Mouse (Mus musculus) brain, embryonic 14.5 days (tissue): ENCODE results near the gene Pou3f3.

ENCODE experiments used
- CTCF ChIP-seq: fragments of 200-500 bp; IDR thresholded peaks from 2 replicates; pipeline ENCODE4 v1.5.1; 2012; ENCODE audit warnings: inconsistent platforms, mild to moderate bottlenecking, moderate library complexity, borderline replicate concordance; ENCODE audit not compliant: insufficient read depth, insufficient read length; ENCODE audit errors: extremely low read depth
- POLR2A ChIP-seq: fragments of 200-500 bp; IDR thresholded peaks from 2 replicates; pipeline ENCODE4 v1.6.1; 2012; ENCODE audit warnings: mild to moderate bottlenecking, inconsistent platforms, borderline replicate concordance; ENCODE audit not compliant: poor library complexity, insufficient read depth, insufficient read length, severe bottlenecking; ENCODE audit errors: extremely low read depth

DNA sequence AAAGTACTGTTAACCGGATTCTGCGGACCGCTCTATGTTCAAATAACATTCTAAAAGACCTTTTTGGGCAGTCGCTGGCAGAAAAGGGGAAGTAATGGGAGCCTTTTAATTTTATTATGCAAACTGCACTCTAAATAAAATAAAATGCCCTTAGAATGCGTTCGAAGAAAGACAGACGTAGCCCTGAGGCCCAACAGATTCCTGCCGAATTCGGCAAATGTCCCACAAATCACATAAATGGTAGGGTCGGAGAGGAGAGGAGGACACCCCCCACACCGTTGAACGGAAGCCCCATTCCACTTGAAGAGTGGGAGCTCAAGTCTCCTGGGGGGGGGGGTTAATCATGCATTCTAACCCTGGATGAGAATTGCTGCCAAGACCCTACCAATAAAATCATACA, 8.3 kb upstream of the Pou3f3 start:
- no peak for TF ChIP-seq CTCF
- no peak for TF ChIP-seq POLR2A
